Mouse (Mus musculus) monocyte, adult 2 months (primary cell): Measurements from ENCODE around the gene Fnip2.
"Not testable (repeated sequence)": the region's sequence is repeated elsewhere in the genome, so short reads cannot be mapped to it uniquely, and the experiment has no call there.

Experiments used
- DNase-seq, 2 experiments: peaks; one replicate each; pipeline ENCODE4 v3.0.0; 2022; ENCODE audit warnings: low spot score in 2 of 2, low read depth in 1 of 2

Gene Fnip2

GRCm38 (mm10) chr3:79484286-79485063 is 83.1 kb downstream of the Fnip2 start:
- no peak for DNase-seq

- DNase-seq: no peak
These were observed 88.7 kb downstream of the Fnip2 start for GRCm38 (mm10) chr3:79478880-79479279.

- no peak for DNase-seq
These were observed 89.2 kb downstream of the Fnip2 start for GRCm38 (mm10) chr3:79478400-79478799.

DNA sequence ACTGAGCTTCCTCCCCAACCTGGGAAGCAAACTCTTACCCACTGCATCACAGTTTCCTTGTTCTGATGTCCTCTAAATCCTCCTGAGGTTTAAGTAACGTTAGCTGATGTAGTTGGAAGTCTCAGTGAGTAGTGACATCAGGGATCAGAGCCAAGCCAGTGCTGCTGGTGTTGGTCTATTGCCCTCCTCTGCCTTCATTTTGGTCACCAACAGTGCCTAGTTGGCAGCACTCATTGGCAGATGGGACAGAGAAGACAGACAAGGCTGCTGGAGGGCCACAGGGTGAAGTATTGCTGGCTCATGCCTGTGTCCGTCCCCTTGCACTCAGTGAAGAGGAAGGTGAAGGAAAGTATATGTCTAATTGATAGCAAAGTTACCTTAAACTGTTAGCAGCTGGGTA is 91.6 kb downstream of the Fnip2 start:
- DNase-seq: no peak

DNA sequence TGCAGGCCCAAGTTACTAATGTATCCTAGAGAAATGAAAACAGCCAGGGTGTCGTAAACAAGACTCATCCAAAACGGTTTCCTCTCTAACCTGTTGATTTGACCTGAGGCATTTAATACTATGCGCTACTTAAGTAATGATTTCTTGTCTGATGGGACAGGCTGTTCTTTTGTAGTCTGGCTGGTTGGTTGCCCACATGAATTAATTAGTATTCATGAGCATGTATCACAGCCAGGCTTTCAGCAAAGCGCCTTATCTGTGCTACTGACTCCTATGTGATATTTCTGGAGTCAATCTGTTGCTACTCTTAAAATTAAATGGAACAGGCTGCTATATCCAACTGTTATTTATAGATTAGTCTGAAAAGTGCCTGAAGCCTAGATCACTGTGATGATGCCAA is 92.7 kb downstream of the Fnip2 start:
- no peak for DNase-seq

DNA sequence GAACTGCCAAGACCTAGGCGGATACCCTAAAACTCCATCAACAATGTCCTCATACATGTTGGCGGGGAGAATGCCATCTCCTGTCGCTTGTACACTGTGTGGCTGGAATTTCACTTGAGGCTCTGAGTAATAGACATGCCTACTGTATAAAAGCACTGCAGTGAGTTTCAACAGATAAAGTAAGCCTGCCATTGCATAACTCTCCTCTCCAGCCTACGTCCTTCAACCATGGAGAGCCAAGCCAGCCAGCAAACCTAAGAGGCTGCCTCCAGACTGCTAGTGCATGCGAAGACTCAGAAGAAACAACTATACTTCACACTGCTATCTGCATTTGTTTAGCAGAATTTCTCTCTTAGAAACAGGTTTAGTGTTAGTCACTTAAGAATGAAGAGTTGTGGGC is 95.2 kb downstream of the Fnip2 start:
- DNase-seq: no peak

DNA sequence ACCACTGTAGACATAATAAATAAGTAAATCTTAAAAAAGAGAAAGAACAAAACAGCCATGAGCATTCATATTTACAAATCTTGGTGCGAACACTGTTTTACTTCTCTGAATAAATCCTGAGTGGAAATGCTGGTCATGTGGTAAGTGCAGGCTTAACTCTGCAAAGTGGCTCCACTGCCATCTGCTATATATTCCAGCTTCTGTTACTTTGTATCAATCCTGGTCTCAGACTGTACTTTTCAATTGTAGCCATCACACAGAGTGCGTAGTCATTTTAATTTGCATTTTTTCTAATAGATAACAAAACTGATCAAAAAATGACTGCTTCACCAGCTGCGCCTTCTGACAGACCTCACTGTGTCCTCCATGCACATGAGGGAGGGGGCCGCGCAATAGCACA is 98.2 kb downstream of the Fnip2 start:
- no peak for DNase-seq

GRCm38 (mm10) chr3:79458651-79459275 is 108.8 kb downstream of the Fnip2 start:
- DNase-seq: no peak

GRCm38 (mm10) chr3:79455761-79456160 is 111.8 kb downstream of the Fnip2 start:
- no peak for DNase-seq

DNA sequence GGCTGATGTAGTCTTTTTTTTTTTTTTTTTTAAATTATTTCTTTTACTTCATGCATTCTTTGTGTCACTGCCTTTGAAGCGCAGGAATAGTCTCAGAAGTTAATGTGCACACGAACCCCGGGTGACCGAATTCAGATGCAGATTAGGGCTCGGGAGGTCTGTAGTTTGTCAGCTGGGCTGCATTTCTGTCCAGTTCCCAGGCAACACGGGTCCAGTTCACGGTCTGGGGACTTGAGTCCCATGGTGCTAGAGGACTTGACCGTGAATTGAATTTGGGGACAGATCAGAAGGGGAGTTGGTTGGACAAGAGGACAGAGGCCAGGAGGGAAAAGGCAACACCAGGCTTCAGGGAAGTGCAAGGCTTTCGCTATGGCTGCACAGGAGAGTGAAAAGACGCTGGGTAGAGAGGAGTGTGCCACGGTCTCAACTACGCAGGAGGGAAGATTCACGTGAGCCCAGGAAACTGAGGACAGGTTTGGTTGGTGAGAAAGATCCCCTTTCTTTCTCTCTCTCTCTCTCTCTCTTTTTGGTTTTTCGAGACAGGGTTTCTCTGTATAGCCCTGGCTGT is 114.8 kb downstream of the Fnip2 start:
- DNase-seq: no peak

GRCm38 (mm10) chr3:79449361-79449760 is 118.2 kb downstream of the Fnip2 start:
- DNase-seq: no peak

- no peak for DNase-seq
These were observed 119.2 kb downstream of the Fnip2 start for GRCm38 (mm10) chr3:79448421-79448820.

DNA sequence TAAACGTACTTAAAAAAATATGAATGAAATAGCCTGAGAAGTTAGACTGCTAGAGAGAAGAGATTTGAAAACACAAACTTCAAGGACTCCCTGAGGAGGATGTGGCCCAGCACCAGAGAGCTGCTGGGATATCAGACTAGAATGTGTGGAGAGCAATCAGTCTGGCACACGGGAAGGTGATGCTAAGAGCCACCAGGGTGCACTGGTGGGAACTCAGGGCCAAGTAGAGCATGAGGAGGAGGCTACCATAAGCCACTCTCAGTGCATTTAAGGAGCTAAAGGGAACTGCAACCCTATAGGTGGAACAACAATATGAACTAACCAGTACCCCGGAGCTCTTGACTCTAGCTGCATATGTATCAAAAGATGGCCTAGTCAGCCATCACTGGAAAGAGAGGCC is 120.9 kb downstream of the Fnip2 start:
- not testable (repeated sequence) for DNase-seq

DNA sequence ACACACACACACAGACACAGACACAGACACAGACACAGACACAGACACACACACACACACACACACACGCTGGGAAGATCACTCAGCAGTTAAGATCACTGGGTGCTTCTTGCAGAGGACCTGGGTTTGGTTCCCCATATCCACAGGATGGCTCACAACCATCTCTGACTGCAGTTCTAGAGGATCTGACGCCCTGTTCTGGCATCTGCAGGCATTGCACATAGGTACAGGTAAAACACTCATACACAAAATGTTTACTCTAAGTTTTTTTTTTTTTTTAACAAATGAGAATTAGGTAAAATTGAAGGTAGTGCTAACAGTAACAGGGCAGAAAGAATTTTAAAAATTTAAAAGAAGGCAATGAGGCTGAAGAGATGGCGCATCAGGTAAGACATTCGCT is 121.5 kb downstream of the Fnip2 start:
- DNase-seq: no peak

DNA sequence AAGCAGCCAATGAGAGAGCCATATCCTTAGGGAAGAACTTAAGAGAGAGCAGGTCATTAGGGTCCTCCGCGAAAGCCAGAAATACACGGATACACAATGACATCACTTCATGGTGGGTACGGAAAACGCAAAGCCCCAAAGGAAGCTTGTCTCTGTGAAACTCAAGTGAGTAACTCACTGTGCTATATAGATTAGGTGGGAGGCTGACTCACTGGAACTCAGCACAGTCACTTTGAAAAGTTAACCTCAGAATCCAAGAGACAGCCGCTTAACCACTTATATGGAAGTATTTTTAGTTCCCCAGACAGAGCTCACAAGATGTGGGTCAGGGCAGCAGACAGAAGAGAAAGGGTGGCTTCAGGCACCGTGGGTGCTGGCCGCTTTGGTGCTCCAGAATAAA is 122.6 kb downstream of the Fnip2 start:
- no peak for DNase-seq

DNA sequence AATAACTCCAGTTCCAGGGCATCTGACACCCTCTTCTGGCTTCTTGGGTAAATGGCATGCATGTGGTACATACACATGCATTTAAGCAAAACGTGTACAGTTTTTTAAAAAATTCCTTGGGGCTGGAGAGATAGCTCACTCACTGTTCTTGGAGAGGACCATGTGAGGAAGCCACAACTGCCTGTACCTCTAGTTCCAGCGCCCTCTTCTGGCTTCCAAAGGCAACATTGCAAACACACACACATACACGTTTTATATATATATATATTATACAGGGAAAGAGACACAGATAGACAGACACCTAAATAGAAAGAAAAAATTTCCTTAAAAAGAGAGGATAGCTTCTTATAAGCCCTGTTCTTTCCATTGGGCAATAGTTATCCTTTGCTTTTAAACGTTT is 123.7 kb downstream of the Fnip2 start:
- DNase-seq: no peak

GRCm38 (mm10) chr3:79440976-79441491 is 126.6 kb downstream of the Fnip2 start:
- no peak for DNase-seq

DNA sequence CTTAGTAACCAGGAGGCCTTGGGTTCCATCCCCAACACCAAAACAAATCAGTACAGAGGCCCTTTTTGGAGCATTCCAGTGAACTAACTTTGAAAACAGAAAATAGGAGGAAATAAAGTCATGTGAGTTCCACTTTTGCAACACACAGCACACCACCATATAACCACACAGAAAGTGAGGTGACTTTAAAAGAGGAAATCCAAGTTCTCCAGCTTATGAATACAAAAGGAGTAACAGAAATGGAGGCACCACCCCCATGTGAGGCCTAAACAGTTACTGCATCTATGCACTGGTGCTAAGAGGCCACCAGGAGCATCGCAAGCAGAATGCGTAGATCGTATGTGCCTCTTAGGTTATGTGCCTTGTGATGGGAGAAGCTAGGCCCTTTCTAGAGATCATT is 129.3 kb downstream of the Fnip2 start:
- peak; percentile 26 to 35 for DNase-seq

GRCm38 (mm10) chr3:79436186-79436585 is 131.4 kb downstream of the Fnip2 start:
- DNase-seq: no peak

DNA sequence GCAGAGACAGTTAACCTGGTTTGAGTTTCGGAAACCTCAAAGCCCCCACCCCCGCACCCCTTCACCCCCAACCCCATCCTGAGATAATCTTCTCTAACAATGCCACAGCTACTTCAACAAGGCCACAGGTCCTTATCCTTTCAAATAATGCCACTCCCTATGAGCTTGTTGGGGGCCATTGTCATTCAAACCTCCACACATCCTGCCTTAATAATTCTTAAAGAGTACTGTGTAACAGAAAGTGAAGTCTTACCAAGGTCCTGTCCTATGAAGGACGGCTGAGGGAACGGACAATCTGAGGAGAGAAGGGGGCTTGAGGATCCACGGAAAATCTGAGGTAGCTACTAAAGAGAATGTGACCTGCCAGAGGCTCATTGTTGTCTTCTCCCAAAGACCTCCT is 132.6 kb downstream of the Fnip2 start:
- DNase-seq: no peak

DNA sequence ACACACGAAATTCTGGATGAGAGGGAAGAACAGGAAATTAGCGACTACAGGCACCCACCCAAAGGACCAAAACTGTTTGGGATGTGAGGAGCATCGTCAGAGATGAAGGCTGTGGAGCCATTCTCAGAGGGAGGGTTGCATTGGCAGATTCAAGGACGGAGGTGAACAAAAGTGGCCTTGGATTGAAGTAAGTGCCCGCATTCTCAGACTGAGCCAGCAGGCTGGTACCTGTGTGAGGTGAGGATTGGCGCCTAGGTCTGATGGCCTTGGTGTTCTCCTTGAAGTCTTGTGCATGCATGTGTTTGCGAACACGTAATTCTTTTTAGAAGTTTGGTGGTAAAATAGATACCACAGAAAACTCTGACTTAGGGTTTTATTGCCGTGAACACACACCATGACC is 133.2 kb downstream of the Fnip2 start:
- DNase-seq: no peak

DNA sequence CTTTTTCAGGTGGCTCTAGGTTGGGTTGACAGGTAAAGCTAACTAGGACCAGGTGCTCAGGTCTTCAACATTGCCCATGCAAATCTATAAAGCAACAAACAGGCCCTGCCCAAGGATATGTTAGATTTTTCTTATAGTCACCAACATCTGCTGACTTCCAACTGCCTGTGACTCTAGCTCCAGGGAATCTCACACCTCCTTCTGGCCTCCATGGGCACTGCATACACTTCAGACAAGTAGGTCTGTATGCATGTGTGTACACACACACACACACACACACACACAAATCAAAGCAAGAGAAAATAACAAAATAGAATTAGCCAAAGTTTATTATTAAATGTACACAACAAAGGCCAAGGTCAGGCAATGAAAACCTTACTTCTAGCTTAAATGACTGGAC is 134.0 kb downstream of the Fnip2 start:
- no peak for DNase-seq
